In genomic region chr6:50939440-50939839, GRCm38 (mm10) we compare ENCODE assay signal across 8 mouse cellular contexts.
DNase-seq lines count a peak whose midpoint lies in the region; ATAC-seq lines count a peak whose summit lies in the region.
"Had no signal": no experiment of that assay in that cellular context is flagged by ENCODE, and none has a peak within 500 bp of the region (broad histone marks: within the 10 kb centered on the region; RNA-seq: fewer than 3 reads in every experiment).

No protein-coding gene starts in this region.

- 0 out of 2 replicates have a peak, but pooled peaks cover 2% of the 10 kb centered on the region for H3K4me1 ChIP-seq in kidney, embryonic 14.5 days (ENCODE audit: control insufficient read depth, insufficient read depth, low read length)
- peaks cover 14% of the 10 kb centered on the region; the same call in 1 of the 2 replicates for H3K4me1 ChIP-seq in embryonic facial prominence, embryonic 12.5 days

- no peaks in the 10 kb centered on the region for H3K9me3 ChIP-seq in kidney, embryonic 14.5 days (ENCODE audit: control insufficient read depth, low read length)
- H3K9me3 ChIP-seq in embryonic facial prominence, embryonic 12.5 days, result no peaks in the 10 kb centered on the region
- H3K9me3 ChIP-seq: heart, embryonic 15.5 days had no signal

- H3K27ac ChIP-seq in kidney, embryonic 14.5 days (ENCODE audit: low read depth, low read length), result no peak overlapping the region
- peak overlapping the region; percentile 72 for H3K27ac ChIP-seq in embryonic facial prominence, embryonic 12.5 days
- H3K27ac ChIP-seq: heart, embryonic 15.5 days had no signal

- H3K27me3 ChIP-seq in kidney, embryonic 14.5 days (ENCODE audit: control insufficient read depth, insufficient read depth, low read length), result no peaks in the 10 kb centered on the region
- H3K27me3 ChIP-seq in embryonic facial prominence, embryonic 12.5 days, result no peaks in the 10 kb centered on the region

- DNase-seq in kidney, adult 11 months, result no peak
- peak; percentile 29 for DNase-seq in adipocyte (ENCODE audit: low spot score)
- no peak for DNase-seq in right cerebral cortex, postnatal 36 days (ENCODE audit: low spot score in 2 of 2)

- H3K4me2 ChIP-seq in kidney, embryonic 14.5 days (replicated peaks; ENCODE audit: low read depth, low read length), result no peak overlapping the region
- H3K4me2 ChIP-seq in embryonic facial prominence, embryonic 12.5 days (replicated peaks), result no peak overlapping the region
- H3K4me2 ChIP-seq: heart, embryonic 15.5 days had no signal

- H3K4me3 ChIP-seq in kidney, embryonic 14.5 days (ENCODE audit: low read length), result no peak overlapping the region
- no peak overlapping the region for H3K4me3 ChIP-seq in embryonic facial prominence, embryonic 12.5 days
- H3K4me3 ChIP-seq: heart, embryonic 15.5 days had no signal

- 47% methylated on average over 2 of the region's 2 CpGs for WGBS in kidney, embryonic 14.5 days
- 49% methylated on average over 2 of the region's 2 CpGs for WGBS in embryonic facial prominence, embryonic 12.5 days

- no peak overlapping the region for H3K9ac ChIP-seq in kidney, embryonic 14.5 days (ENCODE audit: low read depth, low read length)
- no peak overlapping the region for H3K9ac ChIP-seq in embryonic facial prominence, embryonic 12.5 days
- H3K9ac ChIP-seq: heart, embryonic 15.5 days had no signal

- peak; percentile 47 for ATAC-seq in kidney, embryonic 14.5 days (ENCODE audit: low FRiP score, low TSS enrichment)
- ATAC-seq in embryonic facial prominence, embryonic 12.5 days (ENCODE audit: insufficient number of reproducible peaks, insufficient read depth, low FRiP score, low TSS enrichment), result no peak
- peak; percentile 50; the same call in 1 of the 2 replicates for ATAC-seq in megakaryocyte progenitor cell, adult 5-6 weeks (replicated peaks; ENCODE audit: poor library complexity)
- no peak for ATAC-seq in monocyte, adult 5-6 weeks (replicated peaks; ENCODE audit: insufficient number of reproducible peaks, low FRiP score, low TSS enrichment, poor library complexity, severe bottlenecking)

- H3K36me3 ChIP-seq in kidney, embryonic 14.5 days (ENCODE audit: control insufficient read depth, insufficient read depth, low read length), result no peaks in the 10 kb centered on the region
- no peaks in the 10 kb centered on the region for H3K36me3 ChIP-seq in embryonic facial prominence, embryonic 12.5 days
- H3K36me3 ChIP-seq: heart, embryonic 15.5 days had no signal

Comparison
In these comparisons a context has a peak if more than half of its experiments do, and no peak if none do; other contexts are left out.
1. ATAC-seq: peak in kidney, embryonic 14.5 days (single experiment) and megakaryocyte progenitor cell, adult 5-6 weeks (single experiment); none in embryonic facial prominence, embryonic 12.5 days (single experiment) and monocyte, adult 5-6 weeks (single experiment).